Mouse (Mus musculus) spleen, postnatal 10 days (tissue): ENCODE results near the gene Rbpj.
A peak's percentile ranks its signal among the peaks of the same experiment; 100 is the strongest.
"Not testable (repeated sequence)": the region's sequence is repeated elsewhere in the genome, so short reads cannot be mapped to it uniquely, and the experiment has no call there.

Experiments
- DNase-seq, 2 experiments: peaks; one replicate each; pipeline ENCODE4 v3.0.0; 2021 to 2022; ENCODE audit warnings: low spot score in 2 of 2

Gene Rbpj

GRCm38 (mm10) chr5:53671507-53671906 lies 205.6 kb downstream of the Rbpj start:
- DNase-seq = no peak

- DNase-seq = peak; percentile 17 to 63
Observed at GRCm38 (mm10) chr5:53672352-53672751, 206.4 kb downstream of the Rbpj start.

- DNase-seq = not testable (repeated sequence)
Observed at GRCm38 (mm10) chr5:53673493-53674150, 207.7 kb downstream of the Rbpj start.

- DNase-seq = no peak
Observed at GRCm38 (mm10) chr5:53676671-53677070, 210.7 kb downstream of the Rbpj start.

GRCm38 (mm10) chr5:53678036-53678767 lies 212.2 kb downstream of the Rbpj start:
- DNase-seq = no peak

GRCm38 (mm10) chr5:53679651-53680050 lies 213.7 kb downstream of the Rbpj start:
- DNase-seq = no peak

GRCm38 (mm10) chr5:53683916-53684315 lies 218.0 kb downstream of the Rbpj start:
- DNase-seq = no peak

- no peak for DNase-seq
Observed at GRCm38 (mm10) chr5:53684417-53684816, 218.5 kb downstream of the Rbpj start.

GRCm38 (mm10) chr5:53685623-53686022 lies 219.7 kb downstream of the Rbpj start:
- DNase-seq = no peak

- DNase-seq = no peak
Observed at GRCm38 (mm10) chr5:53686379-53686778, 220.4 kb downstream of the Rbpj start.

- no peak for DNase-seq
Observed at GRCm38 (mm10) chr5:53688326-53688725, 222.4 kb downstream of the Rbpj start.

- no peak for DNase-seq
Observed at GRCm38 (mm10) chr5:53691577-53691976, 225.6 kb downstream of the Rbpj start.

- DNase-seq = no peak
Observed at GRCm38 (mm10) chr5:53692100-53692499, 226.1 kb downstream of the Rbpj start.

GRCm38 (mm10) chr5:53692662-53693061 lies 226.7 kb downstream of the Rbpj start:
- DNase-seq = no peak

- no peak for DNase-seq
Observed at GRCm38 (mm10) chr5:53696701-53697100, 230.7 kb downstream of the Rbpj start.

GRCm38 (mm10) chr5:53697794-53698193 lies 231.8 kb downstream of the Rbpj start:
- no peak for DNase-seq

GRCm38 (mm10) chr5:53702686-53703085 lies 236.7 kb downstream of the Rbpj start:
- DNase-seq = no peak
